Mouse (Mus musculus) thymus, postnatal 4 days (tissue): ENCODE data around the gene Rpl23.
"Not testable (repeated sequence)": the region's sequence is repeated elsewhere in the genome, so short reads cannot be mapped to it uniquely, and the experiment has no call there.

Experiments used
- DNase-seq: peaks from one replicate; pipeline ENCODE4 v3.0.0; 2021

Gene Rpl23

GRCm38 (mm10) chr11:97758942-97759341, 23.3 kb downstream of the Rpl23 start:
- no peak for DNase-seq

GRCm38 (mm10) chr11:97758125-97758524, 24.1 kb downstream of the Rpl23 start:
- DNase-seq = no peak

GRCm38 (mm10) chr11:97753277-97753676, 29.0 kb downstream of the Rpl23 start:
- no peak for DNase-seq

GRCm38 (mm10) chr11:97748496-97748895, 33.7 kb downstream of the Rpl23 start:
- DNase-seq = no peak

GRCm38 (mm10) chr11:97747773-97748172, 34.5 kb downstream of the Rpl23 start:
- DNase-seq = no peak

GRCm38 (mm10) chr11:97745331-97745721, 36.9 kb downstream of the Rpl23 start:
- no peak for DNase-seq

- peak; percentile 99 for DNase-seq
Observed at GRCm38 (mm10) chr11:97744718-97745330, 37.4 kb downstream of the Rpl23 start.

GRCm38 (mm10) chr11:97744063-97744717, 38.0 kb downstream of the Rpl23 start, which contains the start of gene Pip4k2b:
TSS of gene Pip4k2b (minus strand) at chr11:97744704.
- no peak for DNase-seq

GRCm38 (mm10) chr11:97743423-97743822, 38.8 kb downstream of the Rpl23 start:
- peak; percentile 44 for DNase-seq

GRCm38 (mm10) chr11:97742591-97742990, 39.6 kb downstream of the Rpl23 start:
- no peak for DNase-seq

- DNase-seq = no peak
Observed at GRCm38 (mm10) chr11:97742157-97742556, 40.1 kb downstream of the Rpl23 start.

- DNase-seq = peak; percentile 52
Observed at GRCm38 (mm10) chr11:97740190-97740589, 42.0 kb downstream of the Rpl23 start.

GRCm38 (mm10) chr11:97739155-97739554, 43.1 kb downstream of the Rpl23 start:
- DNase-seq = peak; percentile 48

- DNase-seq = peak; percentile 68
Observed at GRCm38 (mm10) chr11:97738703-97739102, 43.5 kb downstream of the Rpl23 start.

- no peak for DNase-seq
Observed at GRCm38 (mm10) chr11:97737600-97737999, 44.6 kb downstream of the Rpl23 start.

- no peak for DNase-seq
Observed at GRCm38 (mm10) chr11:97736645-97737044, 45.6 kb downstream of the Rpl23 start.

GRCm38 (mm10) chr11:97734810-97735209, 47.4 kb downstream of the Rpl23 start:
- not testable (repeated sequence) for DNase-seq

- no peak for DNase-seq
Observed at GRCm38 (mm10) chr11:97733689-97734088, 48.5 kb downstream of the Rpl23 start.

- peak; percentile 31 for DNase-seq
Observed at GRCm38 (mm10) chr11:97728730-97729129, 53.5 kb downstream of the Rpl23 start.

- DNase-seq = peak; percentile 39
Observed at GRCm38 (mm10) chr11:97728311-97728710, 53.9 kb downstream of the Rpl23 start.
